Mouse (Mus musculus): ENCODE measurements at regions not wholly inside any gene's neighbourhood (a gene's known extent, or its start where the extent isn't known, plus 50 kb on each side); places are given as distances from the start of the nearest gene placed in this dataset.

GRCm38 (mm10) chr9:43465129-43465528 lies 154.5 kb downstream of the Trim29 start:
- TF ChIP-seq CTCF (conservative IDR thresholded peaks at IDR 0.05; ENCODE audit: insufficient read depth, insufficient read length, low read depth, low read length) (no peak), POLR2A (IDR thresholded peaks at IDR 0.05; ENCODE audit: low read depth, low read length) (no peak)

All from kidney, adult 2 months (tissue).